Mouse (Mus musculus) stomach, postnatal 0 days (tissue): ENCODE data around the gene Crebrf.

ENCODE experiments used
- CTCF ChIP-seq: IDR thresholded peaks from 2 replicates; pipeline ENCODE4 v1.5.1; 2016; ENCODE audit warnings: antibody characterized with exemption, low read depth, mild to moderate bottlenecking, moderate library complexity
- EP300 ChIP-seq: optimal IDR thresholded peaks from 2 replicates; pipeline ENCODE3; 2016; ENCODE audit warnings: antibody characterized with exemption

DNA sequence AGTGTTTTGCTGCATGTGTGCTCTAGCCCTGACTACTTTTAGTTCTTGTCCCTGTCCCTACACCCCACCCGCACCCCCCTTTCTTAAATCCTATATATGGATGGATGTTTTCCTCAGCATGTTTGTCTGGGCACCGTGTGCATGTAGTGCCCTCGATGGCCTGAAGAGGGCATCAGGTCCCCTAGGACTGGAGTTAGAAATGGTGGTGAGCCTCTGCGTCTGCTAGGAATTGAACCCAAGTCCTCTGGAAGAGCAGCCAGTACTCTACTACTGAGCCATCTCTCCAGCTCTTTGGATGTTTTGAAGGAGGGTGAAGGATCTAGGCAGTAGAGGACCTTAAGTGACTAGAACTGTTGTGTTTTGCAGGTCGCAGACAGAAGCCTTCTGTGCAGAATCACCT, 16.6 kb upstream of the Crebrf start:
- TF ChIP-seq EP300 (no peak), CTCF (peak; percentile 67)
